Mouse (Mus musculus) heart, adult 2 months (tissue): ENCODE data around the gene Itpkb.

Experiments used
- CTCF ChIP-seq: fragments of 200-600 bp; IDR thresholded peaks from 2 replicates; pipeline ENCODE4 v1.8.1; 2022; ENCODE audit warnings: antibody characterized with exemption, mild to moderate bottlenecking, moderate library complexity
- POLR2A ChIP-seq: fragments of 200-500 bp; IDR thresholded peaks from 2 replicates; pipeline ENCODE4 v1.6.1; 2011; ENCODE audit warnings: mild to moderate bottlenecking, low read depth, low read length, control low read depth; ENCODE audit not compliant: insufficient read depth

- TF ChIP-seq CTCF = peak; percentile 94; the same call in 1 of the 2 replicates
- 0 out of 2 replicates have a peak, but pooled peaks have one; percentile 12 for TF ChIP-seq POLR2A
These were observed 92.0 kb downstream of the Itpkb start for GRCm38 (mm10) chr1:180422076-180422828.
